Mouse (Mus musculus): Measurements from ENCODE around the gene Sgcd. TPM values are rescaled to one million over a fixed set of nuclear protein-coding genes. Genes with fewer than 3 reads are reported as not detected.

Sgcd gene
- total RNA-seq, 2 experiments from 2014 or later, result 11.7 to 17.4 TPM

DNA sequence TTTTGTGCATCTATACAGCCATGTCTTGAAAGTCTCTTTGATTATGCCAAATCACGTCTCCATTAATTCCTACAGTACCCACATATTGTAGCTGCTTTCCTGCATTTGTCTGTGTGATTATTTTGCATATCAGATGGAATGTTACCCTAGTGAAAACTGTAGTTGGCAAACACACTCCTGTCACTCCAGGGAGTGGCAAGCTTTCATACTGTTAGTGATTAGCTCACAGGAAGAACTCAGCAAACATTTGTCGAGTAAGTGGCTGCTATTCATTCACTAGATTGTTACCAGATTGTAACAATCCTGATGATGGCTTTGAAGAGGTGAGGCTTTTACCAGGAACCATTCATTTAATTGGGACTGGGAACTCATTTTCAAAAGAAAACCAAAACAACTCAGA is 645.3 kb downstream of the Sgcd start:
- intact Hi-C loops (cut with DNase I), result no loop called here
- DNase-seq (ENCODE audit: low spot score in 2 of 2), result no peak

DNA sequence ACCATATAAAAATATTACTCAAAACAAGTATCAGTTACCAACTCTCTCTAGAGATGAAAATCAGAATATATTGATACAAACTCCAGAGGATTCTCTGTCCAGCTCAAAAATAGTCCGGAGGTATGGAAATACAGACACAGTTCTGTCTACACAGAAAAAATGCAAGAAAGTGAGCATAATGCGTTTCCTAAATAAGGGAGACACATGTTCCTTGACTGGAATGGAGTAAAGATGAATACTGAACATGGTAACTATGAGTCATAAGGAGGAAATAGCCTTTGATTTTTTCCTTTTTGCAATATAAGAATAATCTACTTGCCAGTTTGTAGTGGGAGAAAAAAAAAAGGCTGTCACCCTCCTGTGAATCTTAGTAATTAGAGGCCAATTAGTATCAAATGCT is 655.1 kb downstream of the Sgcd start:
- intact Hi-C loops (cut with DNase I), result no loop called here
- DNase-seq (ENCODE audit: low spot score in 2 of 2), result peak in 1 of 2 experiments; percentile 9

DNA sequence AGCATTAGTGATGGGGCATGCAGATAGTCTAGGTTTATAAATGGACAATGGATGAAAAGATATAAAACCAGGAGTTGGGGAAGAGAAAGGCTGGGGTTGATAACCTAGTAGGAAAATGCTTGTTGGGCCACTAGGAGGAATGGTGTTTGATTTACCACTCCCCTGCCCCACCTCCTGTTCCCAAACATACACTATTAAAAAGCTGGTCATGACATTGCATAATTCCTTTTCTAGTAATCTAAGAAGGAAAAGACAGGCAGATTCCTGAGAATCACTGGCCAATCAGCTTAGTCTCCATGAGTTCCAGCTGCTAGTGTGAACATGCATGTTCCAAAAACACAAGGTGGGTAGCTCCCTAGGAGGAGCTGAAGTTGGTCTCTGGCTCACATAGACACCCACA is 683.2 kb downstream of the Sgcd start:
- intact Hi-C loops (cut with DNase I), result no loop called here
- DNase-seq (ENCODE audit: low spot score in 2 of 2), result no peak

DNA sequence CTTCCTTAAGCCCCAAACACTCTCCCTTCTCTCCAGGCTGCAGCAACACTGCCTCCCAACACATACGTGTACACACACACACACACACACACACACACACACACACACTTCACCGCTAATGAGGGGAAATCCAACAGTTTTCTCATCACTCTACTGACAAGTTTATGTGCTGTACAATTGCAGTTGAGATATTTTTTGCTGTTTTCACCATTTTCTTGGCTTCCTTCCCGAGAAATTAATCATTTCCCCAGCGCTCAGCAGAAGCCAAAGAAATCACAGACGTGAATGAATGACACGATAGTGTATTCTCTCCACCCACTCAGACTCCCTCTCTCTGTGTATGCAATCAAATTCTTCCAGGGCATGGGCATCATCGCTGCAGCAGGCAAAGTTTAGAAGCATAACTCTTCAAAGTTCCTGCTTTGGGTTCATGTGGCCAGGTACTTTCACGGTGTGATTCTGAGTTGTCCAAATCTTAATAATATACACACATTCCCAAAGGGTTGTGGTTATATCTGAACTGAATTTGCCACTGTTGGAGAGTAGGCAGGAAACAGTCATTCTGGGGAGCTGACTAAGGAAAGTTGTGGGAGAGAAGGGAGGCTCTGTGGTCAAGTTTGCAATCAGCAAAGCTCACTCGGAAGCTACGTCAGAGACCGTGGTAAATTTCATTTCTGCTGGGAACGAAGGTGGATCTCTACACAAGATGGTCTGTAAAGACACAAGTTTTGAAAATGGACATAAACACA is 683.9 kb downstream of the Sgcd start:
- intact Hi-C loops (cut with DNase I), result no loop called here
- DNase-seq (ENCODE audit: low spot score in 2 of 2), result peak; percentile 47 to 85

DNA sequence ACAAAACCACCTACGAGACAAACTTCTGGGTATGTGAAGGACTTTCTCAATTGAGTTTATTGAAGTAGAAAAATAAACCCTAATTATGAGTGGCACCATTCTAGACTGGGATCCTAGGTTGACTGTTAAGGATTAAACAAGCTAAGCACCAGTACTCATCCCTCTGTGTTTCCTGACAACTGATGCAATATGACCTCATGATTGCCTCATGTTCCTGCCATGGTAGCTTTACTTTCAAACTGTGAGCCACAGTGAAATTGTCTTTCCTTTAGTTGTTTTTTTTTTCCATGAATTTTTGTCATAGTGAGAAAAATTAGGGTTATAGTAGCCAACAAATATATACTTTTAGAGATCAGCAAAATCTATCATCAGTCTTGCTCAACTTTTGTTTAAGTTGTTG is 689.0 kb downstream of the Sgcd start:
- intact Hi-C loops (cut with DNase I), result no loop called here

DNA sequence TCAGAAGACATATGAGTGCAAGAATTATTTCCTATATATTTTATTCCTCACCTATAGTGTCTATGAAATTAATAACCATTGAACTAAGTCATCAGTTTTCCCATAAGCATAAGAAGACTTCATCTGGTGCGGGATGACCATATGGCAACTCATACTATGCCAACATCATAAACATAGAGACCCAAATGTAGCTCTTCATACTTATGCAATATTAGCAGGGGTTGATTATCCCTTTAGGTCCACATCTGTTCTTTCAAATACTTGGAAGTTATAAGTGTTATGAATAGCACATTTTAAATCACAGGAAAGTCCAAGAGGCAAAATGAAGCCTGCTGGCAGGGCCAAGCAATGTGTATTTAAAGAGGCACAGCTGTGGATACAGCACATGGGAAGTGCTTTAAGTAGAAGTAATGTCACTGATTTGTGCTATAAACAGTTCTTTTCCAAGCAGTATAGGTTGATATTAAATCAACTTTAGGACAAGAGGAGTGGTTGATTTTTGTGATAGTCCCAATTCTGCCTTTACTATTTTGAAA is 690.9 kb downstream of the Sgcd start:
- intact Hi-C loops (cut with DNase I), result no loop called here
- no peak for DNase-seq (ENCODE audit: low spot score in 2 of 2)

More for the DNA sequence above, 689.0 kb downstream of the Sgcd start:
- DNase-seq (ENCODE audit: low spot score in 2 of 2), result no peak

DNA sequence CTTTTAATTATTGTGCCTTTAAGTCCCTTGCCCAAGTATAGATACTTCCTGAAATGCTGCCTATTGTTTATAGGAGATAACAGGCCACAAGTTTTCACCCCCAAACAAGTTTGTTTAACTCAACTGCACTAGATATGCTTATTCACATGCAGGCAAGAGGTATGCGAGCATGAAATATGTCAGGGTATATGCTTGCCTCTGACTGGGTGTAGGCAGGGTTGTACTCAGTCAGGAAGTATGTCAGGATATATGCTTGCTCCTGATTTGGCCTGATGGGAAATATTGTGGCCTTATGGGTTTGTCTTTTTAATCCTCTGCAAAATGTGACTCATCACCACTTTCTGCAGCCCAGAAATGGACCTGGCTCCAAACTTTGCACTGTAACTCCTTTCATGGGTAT is 694.0 kb downstream of the Sgcd start:
- DNase-seq (ENCODE audit: low spot score in 2 of 2), result no peak
- intact Hi-C loops (cut with DNase I), result no loop called here

DNA sequence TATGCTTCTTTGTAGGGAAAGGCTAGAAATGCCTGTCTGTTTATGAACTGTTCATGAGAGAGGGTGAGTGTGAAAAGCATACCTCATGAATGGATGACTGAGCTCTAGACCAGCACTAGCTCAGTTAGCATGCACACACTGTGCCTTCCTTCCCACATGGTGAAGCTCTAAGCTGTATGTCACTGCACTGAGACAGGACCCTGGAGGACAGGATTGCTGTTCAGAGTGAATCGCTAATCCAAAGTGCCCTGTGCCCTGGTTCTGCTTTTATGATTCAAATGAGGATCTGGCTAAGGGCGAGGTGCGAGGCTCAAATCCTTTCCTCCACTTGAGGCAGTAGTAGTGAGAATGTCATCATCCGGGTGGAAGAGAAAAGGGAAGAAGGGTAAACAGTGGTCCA is 712.2 kb downstream of the Sgcd start:
- DNase-seq (ENCODE audit: low spot score in 2 of 2), result no peak
- intact Hi-C loops (cut with DNase I), result no loop called here

DNA sequence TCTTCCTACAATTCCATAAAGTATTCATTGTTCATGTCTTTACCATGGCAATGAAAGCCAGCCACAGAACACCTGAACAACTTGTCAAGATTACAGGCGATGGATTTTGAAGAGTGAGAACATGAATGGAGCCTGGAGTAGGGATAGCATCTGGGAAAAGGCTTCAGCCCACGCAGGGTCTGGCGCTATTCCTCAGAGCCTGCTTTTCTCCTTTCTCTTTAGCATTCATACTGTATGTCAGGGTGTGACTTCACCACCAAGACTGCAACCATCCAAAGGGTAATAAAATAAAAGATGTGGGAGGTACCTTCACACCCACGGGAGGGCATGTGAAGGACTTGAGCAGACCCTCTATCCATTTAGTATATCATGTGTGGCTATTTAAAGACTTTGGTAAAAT is 720.2 kb downstream of the Sgcd start:
- DNase-seq (ENCODE audit: low spot score in 2 of 2), result peak; percentile 45 to 68
- intact Hi-C loops (cut with DNase I), result no loop called here

DNA sequence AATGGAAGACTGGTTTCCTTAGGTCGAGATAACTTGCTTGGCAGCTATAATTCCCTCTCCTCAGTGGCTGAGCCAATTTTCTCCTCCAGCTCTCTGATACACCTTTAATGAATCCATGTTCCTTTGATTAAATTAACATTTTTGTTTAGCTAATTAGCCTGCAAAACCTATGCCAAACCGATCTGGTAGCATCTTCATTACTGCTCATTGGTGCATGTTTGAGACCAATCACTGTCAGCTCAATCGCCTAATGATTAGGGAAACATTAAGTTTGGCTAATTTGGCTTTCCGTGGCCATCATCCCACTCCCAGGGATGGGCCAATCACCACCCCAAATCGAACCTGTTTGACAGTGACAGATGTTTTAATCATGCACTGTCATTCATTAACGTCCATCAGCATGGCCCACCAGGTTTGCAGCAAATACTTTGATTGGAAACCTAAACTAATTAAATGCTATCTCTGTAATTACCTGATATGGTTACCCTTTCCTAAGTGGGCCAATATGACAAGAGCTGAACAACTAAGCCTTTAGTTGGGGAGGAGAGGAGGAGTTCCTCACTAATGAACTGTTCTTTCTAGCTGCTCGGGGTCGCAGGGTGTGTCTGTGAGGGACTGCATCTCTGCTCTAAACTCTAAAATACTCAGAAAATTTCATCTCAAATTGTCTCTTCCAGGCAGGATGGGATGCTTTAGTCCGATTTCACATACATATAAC is 724.3 kb downstream of the Sgcd start:
- DNase-seq (ENCODE audit: low spot score in 2 of 2), result no peak
- intact Hi-C loops (cut with DNase I), result no loop called here

DNA sequence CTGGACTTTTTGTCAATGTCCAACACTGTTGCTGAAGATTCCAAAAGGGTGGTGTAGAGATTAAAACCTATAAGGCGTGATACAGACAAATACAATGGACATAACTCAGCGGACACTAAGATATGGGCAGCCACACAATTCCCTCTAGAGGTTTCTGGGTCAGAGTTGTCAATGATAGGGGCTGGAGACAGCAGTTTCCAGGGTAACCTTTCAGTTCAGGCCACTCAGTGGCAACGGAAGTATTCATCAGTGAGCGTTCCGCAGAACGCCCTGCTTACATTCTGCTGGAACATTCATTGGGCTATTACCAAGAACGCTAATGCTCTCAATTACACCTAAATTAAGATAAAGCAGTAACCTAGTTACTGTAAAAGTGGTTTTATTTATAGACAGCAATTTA is 738.5 kb downstream of the Sgcd start:
- intact Hi-C loops (cut with DNase I), result no loop called here
- DNase-seq (ENCODE audit: low spot score in 2 of 2), result no peak

DNA sequence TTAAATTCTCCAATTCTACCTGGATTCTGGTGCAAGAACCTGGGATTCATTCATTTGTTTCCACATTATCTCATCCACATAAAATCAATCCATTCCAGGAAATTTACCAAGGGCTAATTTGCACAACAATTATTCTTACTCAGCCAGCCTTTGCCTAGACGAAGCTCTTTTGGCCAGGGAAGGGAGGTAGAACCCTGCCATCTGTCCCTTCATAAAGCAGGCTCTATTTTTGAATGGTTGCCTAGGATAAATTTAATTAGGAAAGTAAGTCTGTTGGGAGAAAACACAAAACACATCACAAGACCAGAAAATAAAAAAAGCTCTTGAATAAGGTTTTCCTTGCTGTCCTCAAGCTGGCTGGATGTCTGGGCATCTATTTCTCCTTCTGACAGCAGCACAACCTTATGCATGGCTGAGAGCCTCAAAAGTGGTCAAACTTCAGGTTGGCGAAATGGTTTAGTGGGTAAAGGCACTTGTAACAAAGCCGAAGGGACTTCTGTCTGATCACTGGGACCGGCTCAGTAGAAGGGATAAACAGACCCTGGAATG is 740.4 kb downstream of the Sgcd start:
- intact Hi-C loops (cut with DNase I), result no loop called here
- DNase-seq (ENCODE audit: low spot score in 2 of 2), result peak in 1 of 2 experiments; percentile 17

DNA sequence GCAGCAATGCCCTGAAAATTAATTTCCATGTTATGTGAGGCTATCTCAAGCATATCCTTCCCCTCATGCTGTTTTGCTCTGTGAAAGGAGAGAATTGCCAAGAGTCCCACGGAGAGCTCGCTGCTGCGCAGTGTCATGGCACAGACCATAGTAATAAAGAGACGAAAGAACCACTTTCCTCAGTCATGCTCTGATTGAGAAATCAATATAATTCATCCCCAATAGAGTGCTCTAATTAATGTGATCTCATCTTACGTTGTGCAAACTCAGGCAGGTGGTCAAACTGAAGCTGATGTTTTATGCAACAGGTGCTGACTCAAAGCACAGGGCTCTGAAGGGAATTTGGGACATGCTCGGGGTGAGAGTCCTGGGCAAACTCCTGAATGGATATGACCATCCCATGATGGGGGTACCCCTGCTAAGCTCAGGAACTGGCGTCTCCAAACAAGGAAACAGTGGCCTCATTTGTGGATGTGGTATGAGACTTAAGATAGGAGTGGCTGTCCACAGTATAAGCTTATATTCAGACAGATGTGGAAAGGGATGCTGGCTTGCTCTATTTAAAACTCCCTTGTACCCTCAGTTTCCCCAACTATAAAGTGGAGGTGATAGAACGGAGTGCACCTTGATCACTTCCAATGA is 740.9 kb downstream of the Sgcd start:
- no peak for DNase-seq (ENCODE audit: low spot score in 2 of 2)
- intact Hi-C loops (cut with DNase I), result no loop called here

DNA sequence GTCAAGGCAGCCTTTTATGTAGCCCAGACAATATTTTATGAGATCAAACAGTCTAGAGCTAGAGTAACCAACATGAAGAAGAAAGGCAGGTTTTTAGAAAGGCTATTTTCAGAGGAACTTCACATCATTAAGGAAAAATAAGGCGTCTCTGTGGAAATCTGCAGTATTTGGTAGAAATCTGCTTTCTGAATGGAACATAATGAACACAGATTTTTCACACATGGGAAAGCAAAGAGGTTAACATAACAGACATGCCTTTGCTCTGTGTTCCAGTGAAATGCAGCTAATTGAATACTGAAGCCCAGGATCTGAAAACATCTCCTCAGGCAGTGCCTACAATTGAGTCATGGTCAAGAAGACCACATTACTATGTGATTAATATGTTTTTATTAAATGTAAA is 746.4 kb downstream of the Sgcd start:
- intact Hi-C loops (cut with DNase I), result no loop called here
- DNase-seq (ENCODE audit: low spot score in 2 of 2), result no peak

DNA sequence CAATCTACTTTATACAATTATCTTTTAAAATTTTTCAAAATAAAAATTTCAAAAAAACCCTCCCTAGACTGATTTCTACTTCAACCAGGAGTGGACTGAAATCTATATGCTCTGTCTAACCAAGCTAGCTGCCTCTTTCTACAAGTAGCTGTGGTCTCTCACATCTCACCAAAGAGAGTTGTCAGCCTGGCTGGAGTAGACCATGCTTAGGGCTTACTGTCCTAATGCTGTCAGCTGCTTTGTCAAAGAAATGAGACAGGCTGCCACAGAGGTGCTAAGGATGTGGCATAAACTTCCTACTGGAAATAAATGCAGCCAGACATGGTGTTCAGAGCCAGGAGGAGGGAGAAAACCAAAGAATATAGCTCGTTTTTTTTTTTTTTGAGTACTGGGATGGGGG is 760.5 kb downstream of the Sgcd start:
- intact Hi-C loops (cut with DNase I), result no loop called here
- DNase-seq (ENCODE audit: low spot score in 2 of 2), result no peak

DNA sequence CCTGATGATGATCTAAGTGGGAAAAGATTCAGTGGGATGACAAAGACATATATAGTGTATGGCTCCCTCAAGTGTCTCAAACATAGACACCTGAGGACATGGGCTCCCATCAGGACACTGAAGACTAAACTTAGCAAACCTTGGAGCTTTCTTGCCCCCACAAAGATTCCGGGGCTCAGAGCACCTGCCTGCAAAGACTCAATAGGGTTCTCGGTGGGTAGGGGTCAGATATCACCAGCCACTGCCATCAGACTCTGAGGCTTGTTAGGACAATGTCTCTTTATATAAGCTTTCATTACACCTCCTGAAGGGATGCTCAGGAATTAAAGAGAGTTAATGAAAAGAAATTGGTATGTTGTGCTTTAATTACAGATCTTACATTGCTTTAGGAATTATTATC is 764.6 kb downstream of the Sgcd start:
- DNase-seq (ENCODE audit: low spot score in 2 of 2), result no peak
- intact Hi-C loops (cut with DNase I), result no loop called here

DNA sequence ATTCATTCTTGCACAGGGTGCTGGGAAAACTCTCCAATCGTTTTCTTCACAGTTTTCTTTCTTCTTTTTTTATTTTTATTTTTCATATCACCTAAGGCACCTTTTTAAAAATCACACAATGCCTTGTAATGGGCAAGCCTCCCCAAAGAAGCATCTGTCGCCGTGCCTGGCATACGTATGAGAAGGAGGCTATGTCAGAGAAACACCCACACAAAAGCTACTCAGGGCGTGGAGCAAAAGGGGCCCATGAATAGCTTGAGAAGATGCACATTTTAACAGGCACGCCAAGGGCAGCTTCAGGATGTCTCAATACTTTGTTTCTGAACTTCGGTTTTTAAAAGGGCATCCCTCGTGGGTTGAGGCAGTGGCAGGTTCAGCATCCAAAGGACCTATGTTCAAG is 777.2 kb downstream of the Sgcd start:
- peak in 1 of 2 experiments; percentile 3 for DNase-seq (ENCODE audit: low spot score in 2 of 2)
- intact Hi-C loops (cut with DNase I), result no loop called here

DNA sequence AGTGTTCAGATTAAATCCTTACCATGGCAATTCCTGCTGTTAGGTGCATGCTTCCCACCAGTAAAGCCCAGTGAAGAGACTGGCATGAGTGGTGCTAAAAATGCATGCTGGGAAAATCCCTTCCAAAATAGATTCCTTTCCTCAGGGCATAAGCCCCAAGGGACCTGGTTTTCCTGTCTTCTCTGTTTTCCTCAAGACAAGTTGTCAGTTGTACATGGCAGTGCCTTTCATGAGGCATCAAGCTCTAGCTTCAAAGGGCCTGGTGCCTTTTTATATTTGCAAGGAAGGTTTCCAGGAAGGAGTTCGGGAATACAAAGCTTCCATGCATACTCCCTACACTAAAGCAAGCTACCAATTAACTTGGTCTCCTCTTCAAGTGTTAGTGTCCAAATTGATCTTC is 782.3 kb downstream of the Sgcd start:
- intact Hi-C loops (cut with DNase I), result no loop called here
- DNase-seq (ENCODE audit: low spot score in 2 of 2), result no peak

DNA sequence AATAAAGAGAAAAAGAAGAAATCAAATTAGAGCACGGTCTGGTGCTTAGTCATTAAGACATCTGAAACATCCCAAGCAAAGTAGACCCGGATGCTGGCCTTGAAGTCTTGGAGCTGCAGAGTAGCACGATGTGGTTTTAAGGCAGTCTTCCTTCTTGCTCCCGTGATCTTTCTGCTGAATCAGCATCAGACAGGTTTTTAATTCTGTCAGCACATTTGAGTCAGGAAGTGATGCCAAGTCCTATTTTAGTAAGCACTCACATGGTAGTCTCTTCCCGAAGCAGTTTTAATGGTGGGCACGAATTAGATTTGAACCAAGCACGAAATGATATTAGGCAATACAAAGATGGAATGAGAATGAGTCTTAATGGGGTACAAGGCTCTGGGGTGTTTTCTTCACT is 789.7 kb downstream of the Sgcd start:
- no peak for DNase-seq (ENCODE audit: low spot score in 2 of 2)
- intact Hi-C loops (cut with DNase I), result no loop called here

DNA sequence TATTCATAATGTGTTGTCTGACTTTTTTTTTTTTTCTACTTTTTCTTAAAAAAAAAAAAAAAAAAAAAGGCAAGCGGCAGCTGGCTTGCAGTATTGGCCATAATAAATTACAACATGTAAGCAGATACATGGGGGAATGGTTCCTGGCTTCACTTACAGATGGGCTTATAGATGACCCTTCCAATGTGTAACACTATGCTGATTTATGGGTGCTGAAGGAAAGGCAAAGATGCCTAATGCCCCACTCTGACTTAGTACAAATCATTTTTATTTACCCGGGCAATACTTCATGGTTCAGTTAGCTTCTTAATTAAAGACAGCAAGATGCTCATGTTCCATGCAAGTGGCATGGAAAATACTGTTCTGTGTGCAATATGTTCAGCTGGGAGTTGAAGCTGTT is 800.2 kb downstream of the Sgcd start:
- no peak for DNase-seq (ENCODE audit: low spot score in 2 of 2)
- intact Hi-C loops (cut with DNase I), result no loop called here

All from left cerebral cortex, postnatal 25 days (tissue).